Mouse (Mus musculus): ENCODE measurements around the gene Tex14. TPM values are rescaled to one million over a fixed set of nuclear protein-coding genes. Genes with fewer than 3 reads are reported as not detected.
A peak's percentile ranks its signal among the peaks of the same experiment; 100 is the strongest.
"Not testable (repeated sequence)": the region's sequence is repeated elsewhere in the genome, so short reads cannot be mapped to it uniquely, and the experiment has no call there.

The Tex14 gene
- total RNA-seq, 2 experiments from 2014 or later: 0.37 to 0.82 TPM

GRCm38 (mm10) chr11:87447429-87447828 is 42.6 kb downstream of the Tex14 start:
- DNase-seq (ENCODE audit: extremely low spot score in 1 of 2, low spot score in 1 of 2): no peak

- peak; percentile 69 to 70 for DNase-seq (ENCODE audit: extremely low spot score in 1 of 2, low spot score in 1 of 2)
Observed at GRCm38 (mm10) chr11:87448081-87448475, 43.2 kb downstream of the Tex14 start.

- DNase-seq (ENCODE audit: extremely low spot score in 1 of 2, low spot score in 1 of 2): not testable (repeated sequence)
Observed at GRCm38 (mm10) chr11:87448476-87449199, 43.8 kb downstream of the Tex14 start.

- no peak for DNase-seq (ENCODE audit: extremely low spot score in 1 of 2, low spot score in 1 of 2)
Observed at GRCm38 (mm10) chr11:87449200-87449547, 44.3 kb downstream of the Tex14 start.

GRCm38 (mm10) chr11:87449847-87450246 is 45.0 kb downstream of the Tex14 start:
- DNase-seq (ENCODE audit: extremely low spot score in 1 of 2, low spot score in 1 of 2): not testable (repeated sequence)

- DNase-seq (ENCODE audit: extremely low spot score in 1 of 2, low spot score in 1 of 2): not testable (repeated sequence)
Observed at GRCm38 (mm10) chr11:87452779-87453178, 47.9 kb downstream of the Tex14 start.

GRCm38 (mm10) chr11:87453216-87454034 is 48.6 kb downstream of the Tex14 start:
- DNase-seq (ENCODE audit: extremely low spot score in 1 of 2, low spot score in 1 of 2): no peak

GRCm38 (mm10) chr11:87454035-87454690 is 49.3 kb downstream of the Tex14 start:
- no peak for DNase-seq (ENCODE audit: extremely low spot score in 1 of 2, low spot score in 1 of 2)

- DNase-seq (ENCODE audit: extremely low spot score in 1 of 2, low spot score in 1 of 2): no peak
Observed at GRCm38 (mm10) chr11:87455573-87455972, 50.7 kb downstream of the Tex14 start.

GRCm38 (mm10) chr11:87455984-87456383 is 51.1 kb downstream of the Tex14 start:
- DNase-seq (ENCODE audit: extremely low spot score in 1 of 2, low spot score in 1 of 2): no peak

GRCm38 (mm10) chr11:87460566-87460965 is 55.7 kb downstream of the Tex14 start:
- DNase-seq (ENCODE audit: extremely low spot score in 1 of 2, low spot score in 1 of 2): no peak

- peak; percentile 42 to 57 for DNase-seq (ENCODE audit: extremely low spot score in 1 of 2, low spot score in 1 of 2)
Observed at GRCm38 (mm10) chr11:87461780-87462460, 57.1 kb downstream of the Tex14 start.

GRCm38 (mm10) chr11:87462461-87463242 is 57.8 kb downstream of the Tex14 start:
- DNase-seq (ENCODE audit: extremely low spot score in 1 of 2, low spot score in 1 of 2): no peak

GRCm38 (mm10) chr11:87463243-87463540 is 58.3 kb downstream of the Tex14 start:
- DNase-seq (ENCODE audit: extremely low spot score in 1 of 2, low spot score in 1 of 2): no peak

- DNase-seq (ENCODE audit: extremely low spot score in 1 of 2, low spot score in 1 of 2): not testable (repeated sequence)
Observed at GRCm38 (mm10) chr11:87463792-87464430, 59.0 kb downstream of the Tex14 start.

GRCm38 (mm10) chr11:87465990-87466593 is 61.2 kb downstream of the Tex14 start:
- no peak for DNase-seq (ENCODE audit: extremely low spot score in 1 of 2, low spot score in 1 of 2)

- no peak for DNase-seq (ENCODE audit: extremely low spot score in 1 of 2, low spot score in 1 of 2)
Observed at GRCm38 (mm10) chr11:87467491-87468277, 62.8 kb downstream of the Tex14 start.

- no peak for DNase-seq (ENCODE audit: extremely low spot score in 1 of 2, low spot score in 1 of 2)
Observed at GRCm38 (mm10) chr11:87468278-87468655, 63.4 kb downstream of the Tex14 start.
